Mouse (Mus musculus) lung, embryonic 14.5 days (tissue): ENCODE data around the gene Six1. TPM values are rescaled to one million over a fixed set of nuclear protein-coding genes. Genes with fewer than 3 reads are reported as not detected.

Experiments used
- ATAC-seq: fragments of 200-750 bp; cut with Nextera tagmentation; 2 replicates; pipeline ENCODE4 v1.8.0; 2017; ENCODE audit warnings: mild to moderate bottlenecking, moderate TSS enrichment, moderate library complexity; ENCODE audit not compliant: insufficient read depth
- DNase-seq: peaks from one replicate; pipeline ENCODE4 v3.0.0-alpha.2; 2015
- H3K27ac ChIP-seq: fragments of 300-500 bp; sonication (generic); 2 replicates; pipeline ENCODE4 v1.5.1; 2014; ENCODE audit warnings: low read depth, mild to moderate bottlenecking, moderate library complexity
- H3K27me3 ChIP-seq: fragments of 300-500 bp; sonication (generic); 2 replicates; pipeline ENCODE4 v1.6.1; 2014; ENCODE audit warnings: low read length, control low read depth; ENCODE audit not compliant: insufficient read depth
- H3K36me3 ChIP-seq: fragments of 300-500 bp; sonication (generic); 2 replicates; pipeline ENCODE4 v1.6.1; 2014; ENCODE audit warnings: control low read depth; ENCODE audit not compliant: insufficient read depth
- H3K4me1 ChIP-seq: fragments of 300-500 bp; sonication (generic); 2 replicates; pipeline ENCODE4 v1.6.1; 2014; ENCODE audit warnings: antibody characterized with exemption, control low read depth; ENCODE audit not compliant: insufficient read depth
- H3K4me2 ChIP-seq: fragments of 300-500 bp; sonication (generic); 2 replicates; pipeline ENCODE4 v1.6.1; 2014; ENCODE audit warnings: mild to moderate bottlenecking
- H3K4me3 ChIP-seq: fragments of 300-500 bp; sonication (generic); 2 replicates; pipeline ENCODE4 v1.5.1; 2014; ENCODE audit warnings: low read depth, low read length
- H3K9ac ChIP-seq: fragments of 300-500 bp; sonication (generic); 2 replicates; pipeline ENCODE4 v1.6.1; 2014
- H3K9me3 ChIP-seq: fragments of 300-500 bp; sonication (generic); 2 replicates; pipeline ENCODE4 v1.6.1; 2016; ENCODE audit warnings: low read depth, low read length, control low read depth
- CTCF ChIP-seq: IDR thresholded peaks from 2 replicates; pipeline ENCODE4 v1.5.1; 2016; ENCODE audit warnings: antibody characterized with exemption, low read depth
- WGBS: fragments of 180-500 bp; shearing (Covaris S2); extraction: QIAGEN DNeasy Blood & Tissue Kit; methylation state at CpG from one replicate; pipeline ENCODE4 v1.1.7; 2014; 5-methylcytosine and 5-hydroxymethylcytosine counted together
- polyA plus RNA-seq: library from polyadenylated mRNA; unstranded; fragments of >200 nt; fragmentation: Nextera tagmentation; extraction: Ambion mirVana; gene quantifications from 2 replicates; pipeline ENCODE4 v1.2.1, GENCODE M21; 2014

Six1 gene
- polyA plus RNA-seq, 1 experiment from 2014 or later, result 0.45 TPM

DNA sequence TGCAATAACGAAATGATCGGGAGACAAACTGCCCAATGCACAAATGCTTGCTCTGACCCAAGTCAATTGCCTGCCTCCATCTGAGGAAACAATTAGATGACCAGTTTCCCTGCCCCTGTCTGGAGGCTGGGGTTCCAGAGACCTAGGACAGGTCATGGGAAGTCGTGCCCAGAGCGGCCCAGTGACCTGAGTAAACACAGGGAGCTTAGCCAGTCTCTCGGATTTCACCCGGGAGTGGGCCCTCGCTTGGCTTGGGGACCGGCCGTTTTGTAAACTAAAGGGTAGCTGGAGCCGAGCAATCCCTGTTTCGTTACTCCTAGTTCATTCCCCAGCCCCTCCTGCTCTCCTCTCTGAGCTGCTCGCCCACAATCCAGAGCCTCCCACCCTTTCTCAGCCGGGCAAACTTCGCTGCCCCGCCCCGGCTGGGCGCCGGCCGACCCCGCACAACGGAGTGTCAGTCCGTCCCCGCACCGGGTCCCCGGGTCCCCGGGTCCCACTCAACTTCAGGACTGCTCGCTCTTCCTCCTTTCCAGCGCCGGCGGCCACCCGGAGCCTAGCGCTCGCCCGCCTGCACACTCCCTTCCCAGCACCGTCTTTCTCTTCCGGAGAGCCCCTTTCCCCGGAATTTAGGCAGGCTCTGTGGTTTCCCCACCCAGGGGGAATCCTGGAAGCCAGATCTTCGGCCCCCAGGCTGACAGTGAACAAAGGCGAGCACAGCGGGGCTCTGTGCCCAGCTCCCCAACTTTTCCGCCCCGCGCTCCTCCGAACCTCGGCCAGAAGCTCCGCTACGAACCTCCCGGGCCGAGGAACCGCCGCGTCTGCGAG lies 9.3 kb downstream of the Six1 start:
- peak overlapping the region; percentile 85 for H3K4me2 ChIP-seq
- no peaks in the 10 kb centered on the region for H3K9me3 ChIP-seq
- H3K27ac ChIP-seq, result no peak overlapping the region
- TF ChIP-seq CTCF, result no peak
- DNase-seq (no peak), ATAC-seq (peak; percentile 29; the same call in 1 of the 2 replicates)
- H3K9ac ChIP-seq, result peak overlapping the region; percentile 54
- peaks cover 97% of the 10 kb centered on the region for H3K27me3 ChIP-seq
- under 1% methylated on average over 53 of the region's 53 CpGs for WGBS
- H3K36me3 ChIP-seq, result no peaks in the 10 kb centered on the region
- peak overlapping the region; percentile 50 for H3K4me3 ChIP-seq
- no peaks in the 10 kb centered on the region for H3K4me1 ChIP-seq

DNA sequence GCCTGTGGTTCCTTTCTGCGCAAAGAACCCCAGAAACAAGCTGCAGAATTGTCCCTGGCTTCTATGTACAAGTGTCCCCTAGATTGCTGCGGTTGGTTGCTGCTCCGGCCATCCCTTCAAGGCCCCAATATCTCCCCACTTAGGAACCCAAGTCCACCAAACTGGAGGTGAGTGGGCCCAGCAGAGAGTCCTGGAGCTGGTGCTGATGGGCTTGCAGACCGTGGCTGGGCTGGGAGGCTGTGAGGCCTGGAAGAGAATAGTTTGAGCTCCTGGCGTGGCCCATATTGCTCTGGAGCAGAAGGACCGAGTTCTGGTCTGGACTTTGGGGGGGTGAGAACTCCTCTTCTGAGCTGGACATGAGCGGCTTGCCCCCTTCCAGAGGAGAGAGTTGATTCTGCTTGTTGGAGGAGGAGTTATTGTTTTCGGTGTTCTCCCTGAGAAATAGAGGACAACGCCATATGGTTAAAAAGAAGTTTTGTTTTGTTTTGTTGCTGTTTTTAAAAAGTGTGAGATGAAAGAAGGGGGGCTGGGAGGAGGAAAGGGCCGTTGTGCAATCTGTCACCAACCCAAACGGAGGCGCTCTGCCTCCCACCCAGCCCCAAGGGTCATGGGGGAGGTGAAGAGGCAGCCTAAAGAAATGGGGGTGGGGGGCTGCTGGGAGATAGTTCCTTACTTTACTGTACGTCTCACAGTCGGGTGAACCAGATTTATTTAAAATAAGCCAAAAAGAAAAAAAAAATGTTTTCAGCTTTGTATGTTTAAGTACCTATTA lies 10.1 kb downstream of the Six1 start:
- ATAC-seq, result no peak
- TF ChIP-seq CTCF, result no peak
- peak; percentile 15 for DNase-seq
- no peak overlapping the region for H3K27ac ChIP-seq
- no peaks in the 10 kb centered on the region for H3K36me3 ChIP-seq
- no peak overlapping the region; the same call in 1 of the 2 replicates for H3K4me2 ChIP-seq
- H3K4me1 ChIP-seq, result no peaks in the 10 kb centered on the region
- peaks cover 97% of the 10 kb centered on the region for H3K27me3 ChIP-seq
- 19% methylated on average over 14 of the region's 14 CpGs for WGBS
- H3K4me3 ChIP-seq, result peak overlapping the region; percentile 50; the same call in 1 of the 2 replicates
- H3K9ac ChIP-seq, result no peak overlapping the region
- no peaks in the 10 kb centered on the region for H3K9me3 ChIP-seq

GRCm38 (mm10) chr12:73042903-73043302 lies 10.8 kb downstream of the Six1 start:
- H3K4me2 ChIP-seq, result no peak overlapping the region

GRCm38 (mm10) chr12:73042406-73042805 lies 11.3 kb downstream of the Six1 start:
- H3K4me2 ChIP-seq, result no peak overlapping the region
- H3K27me3 ChIP-seq, result peaks cover 97% of the 10 kb centered on the region
- H3K4me1 ChIP-seq, result no peaks in the 10 kb centered on the region
- WGBS, result 10% methylated on average over 5 of the region's 5 CpGs
- no peak overlapping the region for H3K27ac ChIP-seq
- no peak overlapping the region for H3K4me3 ChIP-seq
- no peak for ATAC-seq
- no peaks in the 10 kb centered on the region for H3K36me3 ChIP-seq
- no peaks in the 10 kb centered on the region for H3K9me3 ChIP-seq
- DNase-seq, result no peak
- no peak for TF ChIP-seq CTCF
- no peak overlapping the region for H3K9ac ChIP-seq

More at GRCm38 (mm10) chr12:73042903-73043302, 10.8 kb downstream of the Six1 start:
- peaks cover 97% of the 10 kb centered on the region for H3K27me3 ChIP-seq
- ATAC-seq (no peak), DNase-seq (no peak)
- H3K36me3 ChIP-seq, result no peaks in the 10 kb centered on the region
- TF ChIP-seq CTCF, result no peak
- H3K4me3 ChIP-seq, result no peak overlapping the region
- H3K4me1 ChIP-seq, result no peaks in the 10 kb centered on the region
- H3K9ac ChIP-seq, result no peak overlapping the region
- H3K27ac ChIP-seq, result no peak overlapping the region
- H3K9me3 ChIP-seq, result no peaks in the 10 kb centered on the region
- WGBS, result 25% methylated on average over 2 of the region's 2 CpGs

- H3K27ac ChIP-seq, result no peak overlapping the region
- no peaks in the 10 kb centered on the region for H3K36me3 ChIP-seq
- H3K9ac ChIP-seq, result no peak overlapping the region
- TF ChIP-seq CTCF, result no peak
- no peaks in the 10 kb centered on the region for H3K4me1 ChIP-seq
- 3% methylated on average over 10 of the region's 10 CpGs for WGBS
- no peaks in the 10 kb centered on the region for H3K9me3 ChIP-seq
- ATAC-seq (no peak), DNase-seq (no peak)
- peaks cover 94% of the 10 kb centered on the region for H3K27me3 ChIP-seq
- no peak overlapping the region for H3K4me3 ChIP-seq
- H3K4me2 ChIP-seq, result no peak overlapping the region
Observed at GRCm38 (mm10) chr12:73041256-73041630, 12.4 kb downstream of the Six1 start.

DNA sequence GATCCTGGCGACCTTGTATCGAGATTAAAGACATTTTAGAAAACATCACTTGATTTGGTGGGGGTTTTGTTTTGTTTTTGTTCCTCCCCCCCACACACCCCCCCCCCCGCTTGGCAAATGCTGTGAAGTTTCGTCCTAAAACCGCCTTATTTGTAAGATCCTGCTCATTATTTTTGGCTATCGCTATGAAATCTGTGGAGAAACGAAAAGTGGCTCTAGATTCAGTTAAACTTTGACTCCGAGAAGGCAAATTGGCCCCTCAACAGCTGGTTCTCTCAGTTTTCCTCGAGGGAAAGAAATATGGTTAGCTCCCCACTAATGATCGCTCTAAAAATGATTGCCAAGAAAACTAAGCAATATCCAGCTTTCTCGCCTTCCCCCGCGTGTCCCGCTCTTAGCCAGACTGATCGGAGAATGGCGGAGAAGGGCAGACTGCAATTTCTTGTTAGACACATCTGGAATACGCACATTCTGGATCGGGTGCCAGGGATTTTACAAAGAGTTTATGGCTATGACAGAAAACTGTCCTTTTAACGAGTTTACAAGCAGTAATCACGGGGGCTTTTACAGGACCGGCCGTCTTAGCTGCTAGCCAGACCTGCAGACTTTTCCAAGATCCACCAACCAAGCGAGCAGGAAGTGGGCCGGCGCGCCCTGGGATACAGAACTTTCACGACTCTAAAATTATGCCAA lies 13.0 kb downstream of the Six1 start:
- H3K4me1 ChIP-seq, result no peaks in the 10 kb centered on the region
- no peak overlapping the region for H3K9ac ChIP-seq
- peaks cover 94% of the 10 kb centered on the region for H3K27me3 ChIP-seq
- no peak for TF ChIP-seq CTCF
- no peak overlapping the region for H3K4me3 ChIP-seq
- no peak overlapping the region for H3K27ac ChIP-seq
- no peak for ATAC-seq
- H3K9me3 ChIP-seq, result no peaks in the 10 kb centered on the region
- H3K4me2 ChIP-seq, result no peak overlapping the region
- 5% methylated on average over 27 of the region's 27 CpGs for WGBS
- no peak for DNase-seq
- H3K36me3 ChIP-seq, result no peaks in the 10 kb centered on the region
